Mouse (Mus musculus) ovary, postnatal 10 days (tissue): ENCODE data around the gene Gabrb1.

ENCODE experiments used
- DNase-seq: peaks from one replicate; pipeline ENCODE4 v3.0.0; 2022; ENCODE audit warnings: low spot score

Gene Gabrb1

GRCm38 (mm10) chr5:72162855-72163254 is 504.9 kb downstream of the Gabrb1 start:
- no peak for DNase-seq

GRCm38 (mm10) chr5:72164386-72164785 is 506.5 kb downstream of the Gabrb1 start:
- no peak for DNase-seq

GRCm38 (mm10) chr5:72167594-72168284 is 509.8 kb downstream of the Gabrb1 start, which contains the start of gene Commd8:
Gene Commd8, minus strand, starts transcription at chr5:72168189.
- DNase-seq = peak; percentile 86

GRCm38 (mm10) chr5:72168285-72168621 is 510.3 kb downstream of the Gabrb1 start:
- no peak for DNase-seq

- DNase-seq = no peak
Measured at GRCm38 (mm10) chr5:72170067-72170466, 512.2 kb downstream of the Gabrb1 start.

- no peak for DNase-seq
Measured at GRCm38 (mm10) chr5:72172675-72173074, 514.8 kb downstream of the Gabrb1 start.

- DNase-seq = no peak
Measured at GRCm38 (mm10) chr5:72173521-72173920, 515.6 kb downstream of the Gabrb1 start.

GRCm38 (mm10) chr5:72175050-72175449 is 517.1 kb downstream of the Gabrb1 start:
- DNase-seq = no peak

GRCm38 (mm10) chr5:72175530-72175929 is 517.6 kb downstream of the Gabrb1 start:
- DNase-seq = no peak

GRCm38 (mm10) chr5:72181194-72181593 is 523.3 kb downstream of the Gabrb1 start:
- no peak for DNase-seq

- no peak for DNase-seq
Measured at GRCm38 (mm10) chr5:72182804-72183203, 524.9 kb downstream of the Gabrb1 start.

GRCm38 (mm10) chr5:72183929-72184328 is 526.0 kb downstream of the Gabrb1 start:
- no peak for DNase-seq

- no peak for DNase-seq
Measured at GRCm38 (mm10) chr5:72184437-72185100, 526.7 kb downstream of the Gabrb1 start.

- no peak for DNase-seq
Measured at GRCm38 (mm10) chr5:72191154-72191553, 533.2 kb downstream of the Gabrb1 start.

GRCm38 (mm10) chr5:72191932-72192331 is 534.0 kb downstream of the Gabrb1 start:
- DNase-seq = no peak

GRCm38 (mm10) chr5:72195442-72195841 is 537.5 kb downstream of the Gabrb1 start:
- DNase-seq = no peak
